8 mouse cellular contexts compared by ENCODE assay signal in the genomic region with DNA sequence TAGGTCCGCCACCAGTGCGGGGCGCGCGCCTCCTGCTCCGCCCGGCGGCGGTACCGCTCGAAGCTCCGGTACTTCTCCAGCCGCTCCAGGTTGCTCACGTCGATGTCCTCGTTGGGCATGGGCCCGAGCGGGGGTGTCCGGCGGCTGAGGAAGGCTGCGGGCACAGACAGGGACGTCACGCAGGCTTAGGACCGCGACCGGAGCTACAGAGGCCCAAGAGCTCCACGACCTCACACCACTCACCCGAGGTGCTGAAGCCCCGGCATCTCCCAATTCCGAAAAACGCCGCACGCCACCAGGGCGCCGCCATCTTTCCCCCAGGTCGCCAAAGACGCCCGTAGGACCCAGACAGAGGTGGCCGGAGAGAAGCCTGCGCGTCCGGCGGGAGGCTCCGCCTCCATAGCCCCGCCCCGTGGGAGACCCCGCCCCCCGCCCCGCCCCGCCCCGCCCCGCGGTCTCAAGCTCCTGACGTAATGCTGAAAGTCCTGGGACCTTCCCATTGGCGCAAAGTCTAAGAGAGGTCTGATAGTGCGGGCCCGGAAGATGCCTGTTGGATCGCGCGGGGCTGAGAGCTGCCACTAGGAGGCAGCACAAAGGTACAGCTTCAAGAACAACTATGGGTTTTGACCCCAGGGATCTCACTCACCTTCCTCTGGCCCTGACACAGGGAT. TPM values are rescaled to one million over a fixed set of nuclear protein-coding genes. Genes with fewer than 3 reads are reported as not detected.
DNase-seq lines count a peak whose midpoint lies in the region; ATAC-seq and TF ChIP-seq lines count a peak whose summit lies in the region.

Mrpl38 (minus strand) TSS at position 401 of the 671 bp plus-strand sequence.

- no peaks in the 10 kb centered on the region for H3K27me3 ChIP-seq in embryonic facial prominence, embryonic 13.5 days
- no peaks in the 10 kb centered on the region for H3K27me3 ChIP-seq in heart, adult 2 months (ENCODE audit: control insufficient read depth, insufficient read depth, low read length)
- H3K27me3 ChIP-seq in limb, embryonic 13.5 days: no peaks in the 10 kb centered on the region
- no peaks in the 10 kb centered on the region for H3K27me3 ChIP-seq in midbrain, embryonic 16.5 days (ENCODE audit: control insufficient read depth, insufficient read depth, low read depth, low read length)

- intact Hi-C loops in heart, adult 2 months (cut with DNase I): loop anchor here (2.0 to 10.0 kb wide), 3 partner anchors 60 to 204 kb away; partner anchors contain the start of genes Acox1, Recql5, Sap30bp and Ten1

- peaks cover 46% of the 10 kb centered on the region for H3K36me3 ChIP-seq in embryonic facial prominence, embryonic 13.5 days
- no peaks in the 10 kb centered on the region for H3K36me3 ChIP-seq in heart, adult 2 months (ENCODE audit: control insufficient read depth, insufficient read depth, low read length)
- H3K36me3 ChIP-seq in limb, embryonic 13.5 days: peaks cover 49% of the 10 kb centered on the region
- H3K36me3 ChIP-seq in midbrain, embryonic 16.5 days (ENCODE audit: control insufficient read depth, insufficient read depth, low read length): peaks cover 10% of the 10 kb centered on the region; the same call in 1 of the 2 replicates

- TF ChIP-seq CTCF in heart, adult 2 months (IDR thresholded peaks at IDR 0.05): peak; percentile 85

- peak within 1 kb of the TSS; percentile 92 for H3K4me3 ChIP-seq in embryonic facial prominence, embryonic 13.5 days
- H3K4me3 ChIP-seq in heart, adult 2 months: peak within 1 kb of the TSS; percentile 71
- peak within 1 kb of the TSS; percentile 92 for H3K4me3 ChIP-seq in limb, embryonic 13.5 days
- H3K4me3 ChIP-seq in midbrain, embryonic 16.5 days (ENCODE audit: low read depth, low read length): peak within 1 kb of the TSS; percentile 72

- ATAC-seq in embryonic facial prominence, embryonic 13.5 days (ENCODE audit: insufficient number of reproducible peaks, insufficient read depth, low FRiP score, low TSS enrichment, low read depth): peak; percentile 92
- ATAC-seq in limb, embryonic 13.5 days (ENCODE audit: low FRiP score, low read depth): peak; percentile 96
- ATAC-seq in midbrain, embryonic 16.5 days: peak; percentile 93

- H3K4me1 ChIP-seq in embryonic facial prominence, embryonic 13.5 days: peaks cover 17% of the 10 kb centered on the region
- no peaks in the 10 kb centered on the region; the same call in none of the 2 replicates for H3K4me1 ChIP-seq in heart, adult 2 months (ENCODE audit: control insufficient read depth, insufficient read depth, low read length)
- H3K4me1 ChIP-seq in limb, embryonic 13.5 days: peaks cover 21% of the 10 kb centered on the region
- H3K4me1 ChIP-seq in midbrain, embryonic 16.5 days (ENCODE audit: control insufficient read depth, insufficient read depth, low read length): peaks cover 5% of the 10 kb centered on the region; the same call in 1 of the 2 replicates

- peak within 1 kb of the TSS; percentile 76 for H3K4me2 ChIP-seq in embryonic facial prominence, embryonic 13.5 days
- peak within 1 kb of the TSS; percentile 77 for H3K4me2 ChIP-seq in limb, embryonic 13.5 days (replicated peaks)
- peak within 1 kb of the TSS; percentile 59 for H3K4me2 ChIP-seq in midbrain, embryonic 16.5 days (ENCODE audit: low read length)

- peaks cover 2% of the 10 kb centered on the region; the same call in 1 of the 2 replicates for H3K79me2 ChIP-seq in heart, adult 2 months (replicated peaks; ENCODE audit: control insufficient read depth, insufficient read depth, low read length)

- H3K9me3 ChIP-seq in embryonic facial prominence, embryonic 13.5 days: no peaks in the 10 kb centered on the region
- H3K9me3 ChIP-seq in limb, embryonic 13.5 days: no peaks in the 10 kb centered on the region
- H3K9me3 ChIP-seq in midbrain, embryonic 16.5 days (replicated peaks; ENCODE audit: control insufficient read depth, low read length, poor library complexity, severe bottlenecking): no peaks in the 10 kb centered on the region

- DNase-seq in 3134 (ENCODE audit: extremely low read depth, insufficient read length, low spot score): peak; percentile 85
- peak; percentile 88 to 89 for DNase-seq in adrenal gland, postnatal 36 days
- DNase-seq in heart, adult 2 months: peak; percentile 89 to 92
- peak; percentile 91 to 92 for DNase-seq in kidney, adult 8-10 months
- DNase-seq in spleen, postnatal 10 days (ENCODE audit: low spot score in 2 of 2): peak; percentile 87 to 92

- H3K9ac ChIP-seq in embryonic facial prominence, embryonic 13.5 days: peak within 1 kb of the TSS; percentile 88
- peak within 1 kb of the TSS; percentile 71 for H3K9ac ChIP-seq in heart, adult 2 months (ENCODE audit: low read depth, low read length)
- peak within 1 kb of the TSS; percentile 84 for H3K9ac ChIP-seq in limb, embryonic 13.5 days
- H3K9ac ChIP-seq in midbrain, embryonic 16.5 days (ENCODE audit: low read depth, low read length): peak within 1 kb of the TSS; percentile 77

- TF ChIP-seq EP300 in heart, adult 2 months (IDR thresholded peaks at IDR 0.05; ENCODE audit: insufficient read depth, low read depth, low read length): peak; percentile 53; the same call in 1 of the 2 replicates

- WGBS in embryonic facial prominence, embryonic 13.5 days: under 1% methylated on average over 60 of the region's 60 CpGs
- under 1% methylated on average over 60 of the region's 60 CpGs for WGBS in heart, adult 2 months
- under 1% methylated on average over 60 of the region's 60 CpGs for WGBS in limb, embryonic 13.5 days
- under 1% methylated on average over 60 of the region's 60 CpGs for WGBS in midbrain, embryonic 16.5 days

- peak within 1 kb of the TSS; percentile 69 for H3K27ac ChIP-seq in embryonic facial prominence, embryonic 13.5 days
- H3K27ac ChIP-seq in heart, adult 2 months: peak within 1 kb of the TSS; percentile 63
- H3K27ac ChIP-seq in limb, embryonic 13.5 days: peak within 1 kb of the TSS; percentile 79
- peak within 1 kb of the TSS; percentile 72 for H3K27ac ChIP-seq in midbrain, embryonic 16.5 days (ENCODE audit: low read length)

- peak; percentile 55; the same call in 1 of the 2 replicates for TF ChIP-seq POLR2A in heart, adult 2 months (IDR thresholded peaks at IDR 0.05; ENCODE audit: insufficient read depth, low read depth, low read length)

RNA-seq across cellular contexts. Expression of gene Mrpl38, which starts in this region (rescaled TPM):
- total RNA-seq in adrenal gland, postnatal 36 days (2021): 100 to 1,000 TPM in 1 of 2 experiments, 10 to 100 TPM in 1; 95.9 to 107 TPM
- polyA plus RNA-seq in embryonic facial prominence, embryonic 13.5 days (2015; fragmentation: Nextera tagmentation; extraction: Ambion mirVana): 75.2 and 80.0 TPM in 2 replicates
- 10 to 100 TPM; 56.8 to 59.7 TPM for total RNA-seq in heart, adult 2 months (2021)
- polyA plus RNA-seq in heart, adult 2 months (2012; rRNA removed): 42.1 and 55.5 TPM in 2 replicates
- 86.0 and 86.3 TPM in 2 replicates for polyA plus RNA-seq in limb, embryonic 13.5 days (2015; fragmentation: Nextera tagmentation; extraction: Ambion mirVana)
- polyA plus RNA-seq in midbrain, embryonic 16.5 days (2015; fragmentation: Nextera tagmentation; extraction: Ambion mirVana): 80.3 and 84.6 TPM in 2 replicates

Comparison
In these comparisons a context has a peak if more than half of its experiments do, and no peak if none do; other contexts are left out.
1. Peak in every context shown above with its lines: DNase-seq, ATAC-seq, H3K4me3 ChIP-seq and H3K27ac ChIP-seq.